Mouse (Mus musculus): ENCODE measurements around the gene Dab2ip.

Gene Dab2ip

DNA sequence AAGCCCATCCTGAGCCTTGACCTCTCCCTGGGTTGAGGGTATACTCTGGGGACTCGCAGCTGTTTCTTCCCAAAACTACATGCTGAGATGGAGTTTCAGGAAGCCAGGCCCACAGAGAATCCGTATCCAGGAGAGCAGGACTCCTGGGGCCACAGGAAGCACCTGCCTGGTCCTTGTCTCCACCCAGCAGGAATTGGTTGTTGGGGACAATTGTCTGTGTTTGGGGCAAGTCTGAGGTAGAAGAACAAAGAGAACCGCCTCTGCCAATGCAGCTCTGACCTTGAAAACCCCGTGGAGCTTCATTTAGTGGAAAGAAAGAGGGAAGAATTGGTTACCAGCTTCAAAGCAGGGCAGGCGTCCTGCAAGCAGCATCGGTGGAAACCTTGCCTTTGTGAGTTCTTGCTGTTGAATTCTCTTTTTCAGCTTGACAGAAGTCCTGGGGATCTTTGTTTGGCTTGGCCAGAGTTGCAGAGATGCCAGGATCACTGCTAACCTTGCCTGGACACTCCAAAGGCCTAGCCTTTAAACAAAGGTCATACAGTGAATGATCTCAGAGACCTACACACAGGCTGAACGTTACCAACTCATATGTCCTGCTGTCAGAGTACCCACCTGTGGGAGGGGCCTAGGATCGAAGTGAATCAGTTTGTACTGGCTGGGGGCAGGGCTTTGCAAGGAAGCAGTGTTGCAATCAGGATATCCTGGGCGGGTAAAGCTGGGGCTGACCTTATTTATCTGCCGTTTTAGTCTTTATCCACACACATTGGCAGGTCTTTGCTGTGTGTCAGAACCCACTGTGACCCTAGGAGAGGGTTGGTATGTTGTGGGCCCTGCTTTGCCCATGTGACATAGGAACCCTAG lies 122.0 kb downstream of the Dab2ip start:
- DNase-seq (ENCODE audit: low spot score in 2 of 2): no peak

DNA sequence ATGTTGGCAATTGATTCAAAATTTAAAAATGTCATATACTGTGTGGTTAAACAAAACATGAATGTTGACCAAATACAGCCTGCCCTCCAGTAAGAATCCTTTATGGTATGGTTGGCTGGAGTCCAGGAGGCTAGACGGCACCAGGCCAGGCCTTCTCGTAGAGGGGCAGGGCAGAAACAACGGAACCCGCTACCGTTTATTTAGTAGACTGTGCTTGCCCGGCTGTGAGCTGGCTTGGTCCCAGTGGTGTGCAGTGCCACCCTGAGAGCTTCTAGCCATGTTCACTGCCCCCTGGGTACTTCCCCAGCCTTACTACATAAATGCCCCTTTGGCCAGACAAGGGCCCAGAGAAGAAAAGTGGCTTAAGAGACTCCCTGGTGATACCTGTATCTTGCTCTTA lies 122.8 kb downstream of the Dab2ip start:
- DNase-seq (ENCODE audit: low spot score in 2 of 2): no peak

DNA sequence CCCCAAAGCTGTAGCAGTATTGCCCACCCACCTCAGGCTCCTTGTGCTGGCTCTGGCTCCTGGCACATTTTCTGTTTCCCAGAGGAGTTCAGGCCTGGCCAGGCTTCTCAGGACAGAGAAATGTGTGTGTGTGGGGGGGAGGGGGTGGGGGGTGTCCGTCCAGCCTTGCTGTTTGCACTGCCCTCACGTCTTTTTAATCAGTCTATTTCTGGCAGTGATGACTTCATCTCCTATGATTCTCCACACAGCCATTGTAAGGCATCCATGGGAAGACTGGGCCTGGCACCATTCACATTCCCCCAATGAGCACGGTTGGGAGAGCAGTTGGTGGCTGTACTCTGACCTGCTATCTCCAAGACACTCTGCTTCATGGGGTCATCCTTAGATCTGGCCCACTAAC lies 125.9 kb downstream of the Dab2ip start:
- no peak for DNase-seq (ENCODE audit: low spot score in 2 of 2)

DNA sequence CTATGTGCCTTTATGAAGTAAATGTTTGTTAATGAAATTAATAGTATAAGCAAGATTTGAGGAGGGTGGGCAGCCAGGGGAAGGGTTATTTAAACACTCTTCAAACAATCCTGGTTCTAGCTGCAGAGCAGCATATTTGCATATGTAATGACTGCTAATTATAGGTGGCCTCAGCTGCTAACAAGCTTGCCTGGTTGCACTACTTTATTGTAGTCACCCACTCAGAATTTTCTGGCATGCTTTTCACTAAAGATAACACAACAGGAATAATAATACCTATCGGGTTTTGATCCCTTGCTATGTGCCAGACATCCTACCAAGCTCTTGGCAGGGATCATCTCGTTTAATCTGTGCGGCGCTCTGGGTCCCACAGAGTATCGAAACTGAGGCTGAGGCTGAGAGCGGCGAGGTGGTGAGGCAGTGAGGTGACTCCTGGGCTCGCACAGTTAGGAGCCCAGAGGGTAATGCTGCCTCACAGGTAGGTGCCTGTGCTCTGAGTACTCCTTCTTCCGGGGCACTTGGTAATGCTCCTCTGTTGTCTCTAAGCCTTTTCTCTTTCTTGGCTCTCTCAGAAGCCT lies 126.8 kb downstream of the Dab2ip start:
- DNase-seq (ENCODE audit: low spot score in 2 of 2): no peak

DNA sequence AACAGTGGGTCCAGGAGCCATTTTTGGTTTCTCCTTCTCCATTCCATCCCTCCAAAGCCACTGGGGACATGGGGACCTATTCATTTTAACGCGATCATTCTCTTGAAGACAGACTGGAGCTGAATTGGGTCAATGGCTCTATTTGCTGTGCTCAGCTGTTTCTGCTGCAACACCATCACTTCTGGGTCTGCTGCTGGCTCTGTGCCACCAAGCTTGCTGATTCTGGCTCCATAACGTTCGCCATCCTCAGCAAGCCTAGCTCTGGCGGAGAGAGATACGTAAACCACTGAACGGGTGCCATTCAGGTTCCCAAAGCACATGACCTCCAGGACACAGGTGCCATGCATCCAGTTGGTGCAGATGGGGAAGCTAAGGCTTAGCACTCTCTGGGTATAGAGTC lies 128.0 kb downstream of the Dab2ip start:
- peak in 1 of 2 experiments; percentile 36 for DNase-seq (ENCODE audit: low spot score in 2 of 2)

DNA sequence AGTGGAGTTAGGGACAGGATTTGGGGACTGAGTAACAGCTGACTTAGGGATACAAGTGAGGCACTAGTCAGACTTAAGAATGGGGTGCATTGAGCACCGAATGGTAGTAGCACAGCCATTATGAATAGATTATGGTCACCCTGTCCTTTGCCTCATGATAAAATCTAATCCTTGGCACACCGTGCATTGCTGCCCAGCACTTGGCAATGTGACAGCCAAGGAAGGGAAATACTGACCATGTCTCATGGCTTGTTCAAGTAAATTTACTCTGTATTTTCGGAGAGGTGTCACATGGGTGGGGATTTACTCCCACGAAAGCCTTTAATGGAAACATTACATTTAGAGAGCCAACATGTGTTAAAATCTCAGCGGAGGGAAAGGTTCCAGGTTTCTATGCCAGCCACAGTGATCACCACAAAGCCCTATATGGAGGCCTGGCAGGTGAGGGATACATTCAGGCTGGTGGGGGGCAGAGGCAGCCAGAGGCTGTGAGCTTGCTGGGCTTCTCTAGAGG lies 129.5 kb downstream of the Dab2ip start:
- peak in 1 of 2 experiments; percentile 47 for DNase-seq (ENCODE audit: low spot score in 2 of 2)

DNA sequence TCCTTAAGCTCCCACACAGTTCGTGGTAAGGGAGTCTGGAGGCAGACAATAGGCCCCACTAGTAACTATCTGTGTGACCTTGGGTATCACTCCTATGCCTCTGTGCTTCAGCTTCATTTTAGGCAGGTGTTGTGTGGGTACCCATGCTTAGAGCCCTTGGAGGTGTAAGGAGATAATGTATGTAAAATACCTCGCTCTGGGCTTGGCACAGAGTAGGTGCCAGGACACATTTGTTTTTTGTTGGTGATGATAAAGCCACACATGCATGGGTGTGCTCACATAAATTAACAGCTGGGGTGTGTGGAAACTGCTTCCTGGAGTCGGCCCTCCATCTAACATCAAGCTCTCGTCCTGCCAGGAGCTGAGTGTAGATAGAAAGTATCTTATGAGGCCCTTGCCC lies 130.1 kb downstream of the Dab2ip start:
- no peak for DNase-seq (ENCODE audit: low spot score in 2 of 2)

DNA sequence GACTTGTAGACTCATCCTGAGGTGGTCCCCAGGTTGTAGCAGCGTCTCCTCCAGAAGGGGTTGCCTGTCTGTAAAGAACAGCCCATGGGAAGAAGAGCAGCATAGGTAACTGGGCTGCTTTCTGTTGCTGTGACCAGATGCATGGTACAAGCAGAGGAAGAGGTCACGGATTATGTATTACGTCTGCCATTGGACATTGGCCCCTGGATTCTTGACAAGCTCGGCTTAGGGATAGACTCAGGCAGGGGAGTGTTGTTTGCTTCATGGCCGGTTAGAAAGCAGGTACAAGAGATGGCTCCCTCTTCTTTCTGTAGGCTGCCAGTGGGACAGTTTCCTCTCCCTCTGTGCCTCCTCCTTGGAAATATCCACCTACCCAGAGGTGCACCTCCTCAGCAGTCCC lies 130.5 kb downstream of the Dab2ip start:
- DNase-seq (ENCODE audit: low spot score in 2 of 2): no peak

DNA sequence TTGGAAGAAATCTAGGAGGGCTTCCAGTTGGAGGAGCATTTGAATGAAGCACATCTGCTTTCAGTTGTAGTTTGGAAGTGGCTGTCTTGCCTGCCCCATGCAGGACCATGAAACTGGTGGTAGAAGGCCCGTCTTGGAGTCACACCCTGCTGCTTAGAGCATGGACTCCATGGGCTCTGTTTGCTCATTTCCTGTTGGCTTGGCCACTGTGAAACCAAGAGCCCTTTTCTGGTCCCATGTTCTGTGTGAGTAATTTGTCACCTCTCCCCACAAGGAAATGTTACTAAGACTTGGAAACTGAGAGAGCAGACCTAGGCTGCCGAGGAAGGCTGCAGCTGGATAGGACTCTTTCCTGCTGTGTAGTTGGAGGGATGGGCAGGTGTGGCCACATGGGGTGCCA lies 131.8 kb downstream of the Dab2ip start:
- no peak for DNase-seq (ENCODE audit: low spot score in 2 of 2)

DNA sequence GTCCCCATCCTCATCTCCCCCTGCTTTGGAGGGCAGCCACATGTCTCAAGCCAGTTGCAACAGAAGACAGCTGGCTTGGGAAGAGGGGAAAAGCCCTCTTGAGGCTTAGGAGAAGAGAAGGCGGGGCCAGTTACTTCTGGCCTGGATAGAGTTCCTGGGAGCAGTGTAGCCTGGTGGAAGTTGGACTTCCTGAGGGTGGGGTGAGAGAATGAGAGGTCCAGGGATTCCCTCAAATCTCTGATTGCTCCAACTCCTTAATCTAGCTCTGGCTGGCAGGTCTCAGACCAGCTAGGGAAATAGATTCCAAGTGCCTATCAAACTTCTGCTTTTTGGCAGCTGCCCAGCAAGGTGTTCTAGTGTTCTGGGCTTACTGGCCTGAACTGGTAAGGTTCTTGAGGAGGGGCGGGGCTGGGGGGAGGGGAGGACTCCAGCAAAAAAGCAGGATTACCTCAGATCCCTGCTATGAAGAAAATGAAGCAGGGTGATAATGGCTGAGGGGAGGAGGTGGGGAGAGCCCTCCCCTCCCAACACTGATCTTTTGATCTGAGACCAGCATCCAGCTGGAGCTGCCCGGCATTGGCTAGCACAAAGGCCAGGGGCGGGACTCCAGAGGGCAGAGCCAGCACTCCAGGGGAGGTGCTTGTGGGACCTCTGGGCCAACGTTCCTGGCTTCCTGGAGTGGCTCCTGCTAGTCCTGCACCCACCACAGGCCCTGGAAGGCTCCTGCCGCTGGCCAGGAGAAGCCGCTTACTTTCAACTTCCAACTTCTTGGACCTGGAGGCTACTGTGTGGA lies 133.4 kb downstream of the Dab2ip start:
- no peak for DNase-seq (ENCODE audit: low spot score in 2 of 2)

DNA sequence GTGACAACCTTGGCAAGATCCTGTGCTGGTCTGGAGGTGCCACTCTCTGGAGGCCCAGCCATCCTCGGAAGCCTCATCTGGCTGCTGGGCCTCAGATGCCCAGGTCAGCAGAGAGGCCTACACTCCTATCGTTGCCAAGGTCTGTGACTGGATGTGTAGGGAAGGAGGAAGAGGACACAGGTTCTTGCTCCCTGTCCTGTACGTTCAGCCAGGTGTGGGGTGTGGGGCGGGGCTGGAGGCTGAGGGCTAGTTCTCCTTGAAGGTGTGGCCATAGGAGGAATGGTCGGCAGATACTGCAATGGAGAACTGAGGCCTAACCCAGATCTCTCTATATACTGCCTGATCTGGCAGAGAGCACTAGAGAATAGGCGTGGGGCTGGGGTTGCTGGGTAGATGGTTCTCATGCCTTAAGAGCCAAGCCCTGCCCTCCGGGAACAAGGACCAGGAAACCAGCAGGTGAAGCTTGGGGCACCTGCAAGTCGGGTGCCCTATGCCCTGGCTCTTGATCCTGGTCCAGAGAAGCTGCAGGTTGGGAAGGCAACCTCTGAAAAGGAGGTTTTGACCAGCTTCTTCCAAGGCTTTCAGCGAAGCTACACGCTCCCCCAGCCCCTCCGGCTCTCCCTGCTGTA lies 134.3 kb downstream of the Dab2ip start:
- DNase-seq (ENCODE audit: low spot score in 2 of 2): no peak

DNA sequence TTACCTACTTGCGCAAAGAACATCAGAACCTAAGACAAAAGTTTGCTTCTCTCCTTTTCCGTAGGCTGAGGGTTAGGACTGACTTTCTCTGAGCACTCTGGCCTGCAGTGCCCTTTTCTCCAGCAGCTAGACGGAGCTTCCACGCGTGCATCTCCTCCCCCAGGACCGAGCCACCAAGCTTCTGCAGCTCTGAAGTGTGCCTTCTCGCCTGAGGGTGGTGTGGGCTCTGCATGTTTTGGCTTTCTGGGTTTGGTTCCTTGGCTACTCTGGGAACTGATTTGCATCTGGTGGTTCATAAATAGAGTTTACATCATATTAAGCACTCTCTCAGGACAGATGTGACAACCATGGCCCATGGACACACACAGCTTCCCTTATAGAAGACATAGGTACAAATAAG lies 135.0 kb downstream of the Dab2ip start:
- DNase-seq (ENCODE audit: low spot score in 2 of 2): no peak

DNA sequence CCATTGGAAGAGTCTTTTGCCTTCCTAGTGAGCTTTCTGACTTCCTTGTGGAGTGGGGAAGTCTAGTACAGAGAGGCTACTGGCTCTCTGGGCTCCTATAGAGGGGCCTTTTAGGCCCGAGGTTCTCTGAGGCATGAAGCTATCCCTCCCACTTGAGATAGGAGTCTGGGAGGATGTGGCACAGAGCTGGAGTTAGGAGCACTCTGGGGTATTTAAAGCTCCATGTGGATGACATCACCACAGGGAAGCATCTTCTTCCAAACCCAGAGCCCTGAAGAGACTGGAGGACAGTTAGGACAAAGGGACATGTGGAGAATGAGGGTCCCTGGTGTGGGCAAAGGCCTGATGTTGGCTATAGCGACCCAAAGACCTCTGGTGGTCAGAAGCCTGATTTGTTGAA lies 136.0 kb downstream of the Dab2ip start:
- no peak for DNase-seq (ENCODE audit: low spot score in 2 of 2)

DNA sequence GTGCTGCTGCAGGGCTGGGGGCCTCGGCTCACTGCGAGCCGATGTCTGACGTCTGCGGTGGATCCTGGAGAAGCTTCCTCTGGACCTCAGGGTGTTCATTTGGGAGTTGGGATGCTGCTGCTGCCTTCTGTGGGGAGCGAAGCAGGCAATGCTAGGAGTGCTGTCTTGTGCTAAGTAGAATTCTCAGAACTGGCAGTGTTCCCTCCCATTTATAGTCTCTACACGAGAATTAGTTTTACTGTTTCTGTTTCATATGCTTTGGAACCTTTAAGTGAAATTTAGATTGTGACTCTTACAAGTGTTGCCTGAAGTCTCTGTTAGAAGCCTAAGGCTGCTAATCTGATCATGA lies 138.1 kb downstream of the Dab2ip start:
- no peak for DNase-seq (ENCODE audit: low spot score in 2 of 2)

DNA sequence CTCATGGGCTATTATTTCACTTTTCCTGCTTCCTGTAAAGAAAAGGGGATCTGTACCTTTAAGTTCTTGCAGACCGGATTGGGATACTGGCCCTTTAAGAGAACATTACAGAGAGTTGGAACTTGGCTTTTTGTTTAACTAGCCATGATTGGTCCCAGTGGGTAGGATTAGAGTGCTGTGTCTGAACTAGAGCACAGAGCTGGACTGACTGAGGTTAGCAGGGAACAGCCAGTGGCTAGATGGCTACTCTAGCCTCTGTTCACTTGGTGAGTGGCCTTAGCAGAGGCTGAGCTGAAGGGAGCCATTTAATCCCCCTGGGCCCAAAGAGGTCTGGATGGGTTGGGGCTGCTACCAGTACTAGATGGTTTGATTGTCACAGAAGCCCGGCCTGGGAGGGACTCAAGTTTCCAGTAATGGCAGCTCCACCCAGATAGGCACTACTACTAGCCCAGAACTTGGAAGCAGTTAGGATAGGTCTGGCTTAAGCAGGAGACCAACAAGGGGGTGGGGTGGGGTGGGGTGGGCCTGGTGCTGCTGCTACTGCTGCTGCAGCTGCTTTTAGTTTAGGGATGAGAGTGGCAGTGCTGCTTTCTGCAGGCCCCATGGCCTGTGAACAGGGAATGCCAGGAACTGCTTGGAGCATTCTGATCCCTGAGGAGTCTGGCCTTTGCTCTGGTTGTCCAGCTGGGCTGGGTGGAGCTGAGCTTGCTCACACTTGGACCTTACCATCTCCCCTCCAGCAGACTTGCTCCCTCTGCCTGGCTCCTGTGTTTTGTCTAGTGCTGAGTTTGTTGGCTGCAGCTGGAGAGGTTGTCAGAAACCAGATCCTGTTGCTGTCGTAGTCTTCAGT lies 138.7 kb downstream of the Dab2ip start:
- no peak for DNase-seq (ENCODE audit: low spot score in 2 of 2)

DNA sequence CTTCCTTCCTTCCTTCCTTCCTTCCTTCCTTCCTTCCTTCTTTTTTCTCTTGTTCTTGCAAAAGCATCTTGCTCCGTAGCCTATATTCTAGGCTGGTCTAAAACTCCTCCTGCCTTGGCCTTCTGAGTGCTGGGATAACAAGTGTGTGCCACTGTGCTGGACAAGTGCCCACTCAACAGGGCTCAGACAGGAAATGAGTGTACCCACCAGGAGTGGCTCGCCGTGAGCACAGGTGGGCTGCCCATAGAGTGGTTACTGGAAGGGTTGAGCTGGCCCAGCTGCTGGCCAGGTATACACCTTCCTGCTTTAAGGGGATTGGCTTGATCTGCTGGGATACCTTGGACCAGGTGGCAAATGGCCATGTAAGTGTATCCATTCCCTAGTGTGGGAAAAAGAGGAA lies 139.7 kb downstream of the Dab2ip start:
- no peak for DNase-seq (ENCODE audit: low spot score in 2 of 2)

DNA sequence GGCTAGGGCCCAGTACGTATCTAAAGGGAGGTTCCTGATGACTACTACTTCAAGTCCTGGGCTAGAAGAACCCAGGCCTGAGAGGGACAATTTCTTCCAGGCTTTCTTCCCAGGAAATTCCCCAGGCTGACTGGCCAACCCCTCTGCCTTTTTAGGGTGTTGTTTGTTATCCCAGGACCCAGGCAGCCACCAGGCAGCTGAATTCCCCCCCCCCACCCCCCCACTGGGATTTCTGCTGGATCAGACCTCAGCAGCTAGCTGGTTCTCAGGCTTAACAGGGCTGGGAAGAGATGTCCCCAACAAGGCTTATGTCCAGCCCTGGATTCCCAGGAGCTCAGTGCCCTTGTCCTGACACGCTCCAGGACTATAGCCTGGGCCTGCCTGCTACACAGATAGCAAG lies 142.9 kb downstream of the Dab2ip start:
- no peak for DNase-seq (ENCODE audit: low spot score in 2 of 2)

DNA sequence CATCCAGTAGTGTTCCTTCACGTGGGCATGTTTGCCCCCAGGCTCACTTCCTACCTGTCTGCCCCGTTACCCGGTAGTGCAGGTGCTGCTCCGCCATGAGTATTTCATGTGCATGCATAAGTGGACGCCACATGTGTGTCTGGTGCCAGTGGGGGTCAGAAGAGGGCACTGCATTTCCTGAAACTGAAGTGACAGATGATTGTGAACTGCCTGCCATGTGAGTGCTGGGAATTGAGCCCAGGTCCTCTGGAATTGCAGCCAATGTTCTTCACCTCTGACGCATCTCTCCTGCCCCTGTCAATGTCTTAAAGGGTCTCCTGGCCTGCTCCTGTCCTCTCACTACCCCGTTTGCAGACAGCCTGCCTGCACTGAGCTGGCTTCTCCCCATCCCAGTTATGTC lies 143.9 kb downstream of the Dab2ip start:
- no peak for DNase-seq (ENCODE audit: low spot score in 2 of 2)

DNA sequence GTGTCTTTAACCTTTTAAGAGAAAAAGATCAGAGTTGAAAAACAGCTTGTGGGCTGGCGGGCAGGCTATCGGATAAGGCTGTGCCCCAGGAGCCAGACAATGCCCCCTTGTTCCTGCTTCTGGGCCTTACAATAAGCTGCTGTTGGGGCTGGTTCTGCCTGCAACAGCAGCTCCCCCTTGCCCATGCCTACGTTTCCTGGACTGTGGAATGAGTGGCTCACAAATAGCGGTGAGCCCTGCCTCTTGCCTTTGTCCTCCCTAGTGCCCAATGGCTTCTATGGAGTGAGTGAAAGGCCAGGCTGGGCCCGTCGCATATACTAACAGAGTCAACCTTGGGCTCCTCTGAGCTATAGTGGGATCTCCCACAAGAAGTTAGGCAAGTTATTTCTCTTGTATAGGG lies 144.5 kb downstream of the Dab2ip start:
- no peak for DNase-seq (ENCODE audit: low spot score in 2 of 2)

DNA sequence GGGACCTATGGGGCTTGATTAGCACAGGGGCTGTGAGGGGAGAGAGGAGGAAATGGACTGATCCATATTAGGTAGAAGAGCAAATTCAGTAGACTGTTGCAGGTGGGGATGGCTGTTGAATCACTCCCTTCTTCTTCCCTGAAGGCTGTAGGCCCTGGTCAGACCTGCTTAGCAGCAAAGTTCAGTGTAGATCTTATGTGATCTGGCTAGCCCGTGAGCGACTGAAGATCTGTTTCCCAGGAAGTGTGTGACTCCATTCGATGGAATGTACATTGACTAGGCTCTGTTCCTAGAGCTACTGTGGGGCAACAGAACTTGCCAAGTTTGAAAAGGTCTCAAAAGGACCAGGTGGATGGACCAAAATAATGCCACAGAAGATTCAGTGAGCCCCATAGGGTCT lies 145.2 kb downstream of the Dab2ip start:
- DNase-seq (ENCODE audit: low spot score in 2 of 2): no peak

DNA sequence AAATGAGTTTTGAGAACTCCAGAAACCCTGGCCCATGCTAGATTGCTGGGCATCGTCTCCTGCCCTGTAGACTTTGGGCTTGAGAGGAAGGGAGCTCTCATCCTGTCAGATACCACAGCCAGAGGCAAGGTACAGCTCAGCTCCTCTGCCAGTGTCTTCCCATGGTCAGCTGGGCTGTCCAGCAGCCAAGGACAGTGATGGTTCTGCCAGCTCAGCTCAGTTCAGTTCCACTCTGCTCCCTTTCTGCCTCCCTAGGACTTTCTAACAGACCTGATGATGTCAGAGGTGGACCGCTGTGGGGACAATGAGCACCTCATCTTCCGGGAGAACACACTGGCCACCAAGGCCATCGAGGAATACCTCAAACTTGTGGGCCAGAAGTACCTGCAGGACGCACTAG lies 154.5 kb downstream of the Dab2ip start:
- no peak for DNase-seq (ENCODE audit: low spot score in 2 of 2)
